Mouse (Mus musculus) retina, postnatal 7 days (tissue): ENCODE data around the gene Chmp3.

Experiments used
- DNase-seq: peaks from one replicate; pipeline ENCODE4 v3.0.0-alpha.2; 2012; ENCODE audit warnings: low read depth, low spot score

Chmp3 gene

DNA sequence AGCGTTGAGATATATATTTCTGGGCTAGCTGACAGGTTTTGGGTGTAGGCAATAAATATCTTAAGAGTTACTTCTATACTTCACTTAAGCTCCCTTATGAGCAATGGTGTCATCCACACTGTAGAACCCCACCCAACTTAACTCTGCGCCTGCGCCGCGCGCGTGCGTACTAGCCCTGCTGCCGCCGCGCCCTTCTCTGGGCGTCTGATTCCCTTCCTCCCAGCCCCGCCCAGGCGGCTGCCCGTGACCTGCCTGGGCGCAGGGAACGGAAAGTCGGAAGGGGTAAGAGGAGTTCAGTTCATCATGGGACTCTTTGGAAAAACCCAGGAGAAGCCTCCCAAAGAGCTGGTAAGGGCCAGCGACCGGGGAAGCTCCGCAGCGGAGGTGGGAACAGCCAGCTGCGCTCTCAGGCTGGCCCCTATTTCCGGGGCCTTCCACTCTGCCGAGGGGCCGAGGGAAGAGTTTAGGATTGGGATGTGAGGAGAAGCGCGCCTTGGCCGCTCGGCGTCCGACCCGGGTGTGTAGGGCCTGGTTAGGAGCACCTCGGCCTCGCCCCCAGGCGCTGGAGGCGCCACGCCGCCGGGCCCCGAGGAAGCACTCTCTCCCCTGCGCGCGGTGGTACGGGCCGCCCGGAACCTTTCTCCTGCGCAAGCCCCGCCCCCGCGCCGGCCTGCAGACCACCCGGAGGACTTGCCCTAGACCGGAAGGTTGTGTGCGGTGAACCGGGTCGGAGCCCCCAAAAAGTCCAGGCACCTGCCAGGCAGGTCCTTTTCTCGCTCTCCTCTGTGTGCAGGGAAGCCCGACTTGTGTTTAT is at the start of gene Chmp3:
Chmp3 (plus strand) TSS at position 112 of the 814 bp plus-strand sequence.
- peak; percentile 87 for DNase-seq

DNA sequence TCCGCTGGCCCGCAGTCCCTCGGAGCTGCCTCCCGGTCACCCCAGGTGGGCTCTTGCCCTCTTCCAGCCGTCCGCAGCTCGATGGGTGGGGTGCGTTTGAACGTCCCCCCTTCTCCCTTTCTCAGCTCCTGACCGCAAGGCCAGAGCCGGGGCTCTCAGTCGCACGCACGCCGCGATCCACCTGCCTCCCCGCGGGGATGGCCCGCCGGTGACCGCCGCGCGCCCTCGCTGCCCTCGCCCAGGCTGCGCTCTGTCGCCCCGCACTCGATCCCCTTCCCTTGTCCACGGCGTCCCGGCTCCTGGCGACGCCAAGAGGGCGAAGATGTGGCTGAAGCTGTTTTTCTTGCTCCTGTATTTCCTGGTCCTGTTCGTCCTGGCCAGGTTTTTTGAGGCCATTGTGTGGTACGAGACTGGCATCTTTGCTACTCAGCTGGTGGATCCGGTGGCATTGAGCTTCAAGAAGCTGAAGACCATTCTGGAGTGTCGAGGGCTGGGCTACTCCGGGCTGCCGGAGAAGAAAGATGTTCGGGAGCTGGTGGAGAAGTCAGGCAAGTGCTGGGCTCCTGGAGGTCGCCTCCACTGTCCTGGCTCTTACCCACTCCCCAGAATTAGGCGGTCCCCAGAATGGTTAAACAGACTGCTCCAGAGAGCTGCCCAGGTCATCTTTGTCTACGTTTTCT is 49.1 kb upstream of the Chmp3 start:
- peak; percentile 28 for DNase-seq

DNA sequence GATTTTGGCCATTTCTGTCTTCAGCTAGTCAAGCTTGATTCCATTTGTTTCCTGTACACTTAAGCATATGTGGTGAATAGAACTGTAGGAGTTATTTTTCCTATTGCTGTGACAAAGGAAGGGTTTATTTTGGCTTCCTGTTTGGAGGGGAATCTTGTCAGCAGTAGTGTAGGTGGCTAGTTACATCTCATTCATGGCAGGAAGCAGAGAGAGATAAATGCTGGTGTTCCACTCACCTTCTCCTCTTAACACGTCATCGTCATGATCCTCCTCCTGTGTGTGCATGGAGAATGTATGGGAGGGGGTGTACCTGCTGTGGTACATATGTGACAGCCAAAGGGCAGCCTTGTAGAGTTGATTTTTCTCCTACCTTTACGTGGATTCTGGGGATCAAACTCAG is 43.0 kb upstream of the Chmp3 start:
- DNase-seq: no peak

DNA sequence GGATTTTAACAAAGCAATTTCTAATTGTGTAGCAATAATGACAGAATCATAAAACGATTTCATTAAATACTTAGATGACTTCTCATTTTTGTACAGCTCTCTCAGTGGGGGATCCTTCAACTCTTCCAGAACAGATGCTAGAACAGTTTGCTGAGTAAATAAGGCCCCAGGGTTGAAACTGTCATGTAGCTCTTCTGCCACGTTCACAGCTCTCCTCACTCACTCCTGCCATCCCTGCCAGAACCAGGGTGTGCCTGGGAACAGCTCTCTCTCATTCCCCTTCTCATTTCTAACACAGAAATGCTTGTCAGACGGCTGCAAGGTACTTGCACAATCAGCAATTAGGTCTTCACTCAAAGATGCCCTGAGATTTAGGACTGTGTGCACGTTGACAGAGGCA is 40.6 kb upstream of the Chmp3 start:
- DNase-seq: no peak

DNA sequence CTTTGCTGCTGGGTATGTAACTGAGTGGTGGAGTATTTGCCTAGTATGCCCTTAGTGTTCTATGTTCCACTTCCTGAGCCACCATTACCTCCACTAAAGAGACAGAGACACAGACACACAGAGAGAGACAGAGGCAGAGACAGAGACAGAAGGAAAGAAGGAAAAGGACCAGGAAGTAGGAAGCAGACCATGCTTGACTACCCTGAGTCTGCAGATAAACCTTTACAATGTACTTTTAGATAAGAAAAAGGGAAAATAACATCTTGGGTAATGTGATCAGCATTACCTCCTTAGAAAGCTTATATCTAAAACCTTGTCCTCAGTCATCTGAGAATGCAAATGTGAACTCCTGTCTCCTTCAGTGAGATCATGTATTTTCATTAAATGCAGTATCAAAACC is 39.9 kb upstream of the Chmp3 start:
- DNase-seq: no peak

DNA sequence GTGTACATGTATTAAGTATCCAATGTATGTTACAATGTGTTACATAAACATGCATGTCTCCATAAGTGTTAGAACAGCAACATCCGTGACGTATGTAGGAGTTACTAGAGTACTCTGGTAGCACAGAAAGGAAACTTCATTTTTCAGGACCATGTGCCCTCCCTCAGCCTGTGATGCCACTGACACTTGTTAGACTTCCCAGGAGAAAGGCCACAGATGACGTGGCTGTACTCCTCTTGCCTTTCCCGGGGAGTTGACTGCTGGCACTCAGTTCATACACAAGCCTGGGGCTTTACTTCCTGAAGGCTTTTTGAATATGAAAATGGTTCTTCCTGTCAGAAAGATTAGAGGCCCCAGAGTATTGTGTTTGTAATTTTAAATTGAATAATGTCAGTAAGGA is 39.5 kb upstream of the Chmp3 start:
- DNase-seq: no peak

DNA sequence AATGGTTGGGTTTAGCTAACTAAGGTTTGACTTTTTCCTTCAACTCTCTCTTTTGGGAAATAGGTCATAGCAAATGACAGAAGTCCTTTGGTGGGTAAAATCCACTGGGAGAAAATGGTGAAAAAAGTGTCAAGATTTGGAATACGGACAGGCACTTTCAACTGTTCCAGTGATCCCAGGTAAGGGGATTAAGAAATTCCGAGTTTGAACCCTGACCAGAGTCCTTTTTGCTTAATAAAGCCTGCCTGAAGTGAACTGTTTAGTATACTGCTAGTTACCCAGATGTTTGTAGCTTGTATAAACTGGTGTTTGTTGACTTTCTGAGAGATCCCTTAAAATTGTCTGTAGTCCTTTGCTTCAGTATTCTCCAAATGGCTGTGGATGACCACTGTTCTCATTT is 37.9 kb upstream of the Chmp3 start:
- DNase-seq: no peak

DNA sequence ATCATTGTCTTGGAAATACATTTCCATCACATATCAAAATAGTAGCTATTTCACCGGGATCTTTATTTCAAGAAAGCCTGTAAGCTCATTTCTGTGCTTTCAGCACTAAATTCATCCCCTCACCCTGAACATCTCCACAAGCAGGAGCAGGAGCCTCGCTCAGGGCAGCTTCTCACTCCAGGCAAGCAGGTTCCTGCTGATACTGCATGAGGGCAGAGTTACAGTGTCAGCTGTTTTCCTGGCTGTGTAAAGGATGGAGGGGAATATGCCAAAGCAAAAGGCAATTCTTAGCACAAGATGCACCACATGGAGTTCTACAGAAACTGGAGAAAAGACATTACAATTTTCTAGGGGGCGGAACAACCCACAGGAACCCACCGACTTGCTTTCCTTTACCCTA is 24.1 kb upstream of the Chmp3 start:
- DNase-seq: no peak

DNA sequence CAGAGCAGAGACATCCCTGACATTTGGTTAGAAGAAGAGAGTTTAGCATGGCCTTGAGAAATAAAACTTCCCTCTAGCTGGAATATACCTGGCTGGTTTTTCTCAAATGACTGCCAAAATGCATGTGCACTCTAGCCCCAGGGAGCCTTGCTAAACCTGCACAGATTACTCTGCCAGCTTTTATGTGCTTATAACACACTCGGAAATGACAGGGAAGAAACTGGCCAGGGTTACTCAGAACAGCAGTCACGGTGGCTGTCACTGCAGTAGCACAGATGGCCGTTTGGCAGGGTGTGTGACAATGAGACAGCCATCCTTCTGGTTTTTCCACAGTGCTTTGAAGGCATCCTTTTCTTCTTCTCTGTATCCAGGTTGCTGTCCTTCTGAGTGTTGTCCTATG is 18.0 kb upstream of the Chmp3 start:
- no peak for DNase-seq

DNA sequence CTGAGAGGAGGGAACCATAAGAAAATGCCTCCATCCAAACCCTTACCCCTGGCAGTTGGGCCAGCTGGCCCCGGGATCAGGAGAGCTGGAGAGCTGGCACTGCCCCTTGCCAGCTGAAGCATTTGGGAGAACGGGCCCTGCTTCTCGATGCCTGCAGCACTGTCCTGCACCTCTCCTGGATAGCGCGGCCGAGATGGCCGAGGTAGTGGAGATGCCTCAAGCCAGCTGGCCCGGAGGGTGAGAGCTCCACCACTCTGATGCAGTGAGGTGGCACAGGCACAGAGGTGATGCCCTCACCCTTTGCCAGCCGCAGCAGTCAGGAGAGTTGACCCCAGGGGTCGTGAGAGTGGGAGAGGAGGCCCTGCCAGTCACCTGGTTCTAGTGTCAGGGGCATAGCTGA is 16.5 kb upstream of the Chmp3 start:
- DNase-seq: no peak

DNA sequence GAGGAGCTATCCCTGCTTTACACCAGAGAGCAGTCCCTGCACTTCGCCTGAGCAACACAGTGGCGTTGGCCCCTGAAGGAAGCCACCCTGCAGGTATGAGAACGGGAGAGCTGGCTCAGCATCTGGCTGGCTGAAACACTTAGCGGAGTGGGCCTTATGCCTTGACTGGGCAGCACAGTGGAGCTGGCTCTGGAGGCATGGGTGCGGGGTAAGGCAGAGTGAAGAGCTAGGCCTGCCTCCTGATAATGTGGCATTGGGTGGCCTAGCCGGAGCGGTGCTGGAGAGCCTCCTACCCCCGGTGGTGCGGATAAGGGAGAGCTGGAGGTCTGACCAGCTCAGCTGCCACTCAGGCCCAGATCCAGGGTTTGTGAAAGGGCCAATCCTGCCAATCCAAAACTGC is 15.8 kb upstream of the Chmp3 start:
- DNase-seq: no peak

DNA sequence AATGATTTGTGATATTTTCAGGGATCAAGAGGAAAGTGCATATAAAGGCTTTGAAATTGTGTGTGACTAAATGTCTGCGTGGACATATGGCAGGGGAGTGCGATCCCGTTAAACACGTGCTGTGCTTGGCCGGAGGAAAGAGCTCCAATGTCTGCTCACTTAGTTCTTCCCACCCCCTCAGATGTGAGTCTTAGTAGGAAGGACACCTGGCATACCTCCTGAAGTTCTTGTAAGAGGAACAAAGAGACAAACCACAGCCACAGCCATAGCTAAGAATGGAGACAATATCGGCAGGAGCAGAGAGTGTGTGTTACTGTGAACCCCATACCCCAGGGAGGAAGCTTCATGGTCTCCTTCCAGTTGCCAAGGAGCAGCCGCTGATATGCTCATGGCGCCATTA is 13.4 kb upstream of the Chmp3 start:
- no peak for DNase-seq

DNA sequence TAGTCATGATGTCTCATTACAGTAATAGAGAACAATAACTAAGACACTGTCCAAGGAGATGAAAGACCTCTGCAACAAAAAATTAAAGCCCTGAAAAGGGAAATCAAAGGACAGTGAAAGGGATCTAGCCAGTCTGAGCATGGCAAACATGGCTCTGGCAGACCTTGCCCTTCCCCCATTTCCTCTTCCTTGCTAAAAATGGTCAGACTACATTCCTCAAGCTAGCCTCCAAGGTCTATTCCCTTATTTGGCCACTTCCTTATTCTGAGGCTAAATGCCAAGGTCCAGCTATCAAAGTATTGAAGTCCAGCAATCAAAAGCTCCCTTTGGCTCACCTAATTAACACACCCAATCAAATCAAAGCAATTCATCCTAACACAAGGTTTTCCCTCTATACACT is 6.3 kb upstream of the Chmp3 start:
- DNase-seq: no peak

DNA sequence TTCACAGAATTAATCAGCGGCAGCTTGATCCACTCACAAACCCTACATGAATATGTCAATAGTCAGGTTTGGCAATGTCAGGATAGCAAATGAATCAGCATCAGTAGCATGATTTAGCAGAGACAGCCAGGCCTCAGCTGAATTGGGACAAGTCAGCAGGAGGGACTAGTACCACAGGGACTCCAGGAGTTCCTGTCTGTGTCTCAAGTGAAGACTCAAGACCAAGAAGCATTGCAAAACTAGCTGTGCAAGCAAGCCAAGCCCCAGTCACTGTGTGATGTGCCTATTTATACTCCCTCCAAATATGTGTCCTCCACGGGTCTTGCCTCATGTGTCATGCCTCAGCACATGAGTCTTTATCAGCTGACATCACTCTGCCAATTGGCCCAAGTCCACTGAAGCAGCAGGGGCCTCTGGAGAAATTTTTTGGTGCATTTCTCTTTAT is 11.9 kb downstream of the Chmp3 start:
- DNase-seq: no peak

DNA sequence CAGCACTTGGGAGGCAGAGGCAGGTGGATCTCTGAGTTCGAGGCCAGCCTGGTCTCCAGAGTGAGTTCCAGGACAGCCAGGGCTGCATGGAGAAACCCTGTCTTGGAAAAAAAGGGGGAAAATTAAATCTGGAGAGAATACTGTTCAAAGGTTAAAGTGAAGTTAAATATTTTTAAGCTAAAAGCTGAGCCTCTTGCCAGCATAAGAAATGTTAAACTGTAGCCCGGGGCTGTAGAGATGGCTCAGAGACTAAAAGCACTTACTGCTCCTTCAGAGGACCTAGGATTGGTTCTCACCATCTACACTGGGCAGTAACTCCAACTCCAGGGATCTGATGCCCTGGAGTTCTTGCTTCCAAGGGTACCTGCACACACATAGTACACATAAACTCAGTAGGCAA is 13.2 kb downstream of the Chmp3 start:
- no peak for DNase-seq

DNA sequence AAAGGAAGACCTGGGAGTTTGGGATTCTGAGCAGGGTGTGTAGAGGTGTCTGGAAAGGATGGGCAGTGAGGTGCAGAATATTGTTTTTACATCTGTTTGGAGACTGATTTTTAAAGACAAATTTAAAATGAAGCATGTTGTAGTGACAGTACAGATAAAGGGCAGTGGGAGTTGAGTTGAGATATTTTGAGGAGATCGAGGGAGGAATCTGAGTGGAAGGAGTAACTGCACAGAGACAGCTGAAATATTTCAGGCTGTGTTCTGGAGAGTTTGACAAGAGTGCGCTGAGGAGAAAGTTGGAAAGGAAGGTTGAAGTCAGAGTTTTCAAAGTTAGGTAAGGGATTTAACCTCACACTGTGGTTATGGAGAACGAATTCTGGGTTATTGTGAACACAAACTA is 25.0 kb downstream of the Chmp3 start:
- no peak for DNase-seq

DNA sequence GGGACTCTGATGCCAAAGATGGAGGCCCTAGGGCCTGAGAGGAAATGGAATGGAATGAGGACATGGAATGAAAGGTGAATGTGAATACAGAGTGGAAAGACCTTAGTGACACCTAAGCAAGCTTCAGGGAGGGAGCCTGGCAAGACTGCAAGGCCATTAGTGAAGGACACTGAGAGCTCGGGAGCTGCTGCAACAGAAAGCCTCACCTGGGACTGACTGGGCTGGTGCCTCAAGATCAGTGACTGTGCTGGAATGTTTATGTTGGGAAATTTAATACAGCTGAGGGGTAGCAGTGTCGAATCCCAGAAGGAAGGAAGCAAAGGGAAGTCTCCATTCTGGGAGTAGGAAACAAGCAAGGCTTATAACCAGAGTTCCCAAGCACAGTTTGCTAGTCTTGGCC is 25.4 kb downstream of the Chmp3 start:
- no peak for DNase-seq

DNA sequence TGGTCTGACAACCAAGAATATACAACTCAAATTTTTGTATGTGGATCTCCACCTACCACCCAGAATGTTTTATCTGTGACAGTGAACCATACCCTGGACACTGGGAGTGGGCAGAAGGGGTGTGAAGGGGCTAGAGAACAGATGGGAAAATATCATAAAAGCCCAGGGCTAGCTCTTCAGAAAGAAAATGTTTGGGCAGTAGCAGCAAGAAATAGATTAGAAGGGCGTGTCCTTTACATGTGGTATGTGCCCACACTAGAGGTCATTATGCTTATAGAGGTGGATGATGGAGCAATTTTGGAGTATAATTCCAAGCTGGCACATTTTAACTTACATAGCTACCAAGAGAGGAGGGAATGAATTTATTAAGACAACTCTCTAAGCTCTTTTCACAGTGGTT is 31.8 kb downstream of the Chmp3 start:
- DNase-seq: no peak

DNA sequence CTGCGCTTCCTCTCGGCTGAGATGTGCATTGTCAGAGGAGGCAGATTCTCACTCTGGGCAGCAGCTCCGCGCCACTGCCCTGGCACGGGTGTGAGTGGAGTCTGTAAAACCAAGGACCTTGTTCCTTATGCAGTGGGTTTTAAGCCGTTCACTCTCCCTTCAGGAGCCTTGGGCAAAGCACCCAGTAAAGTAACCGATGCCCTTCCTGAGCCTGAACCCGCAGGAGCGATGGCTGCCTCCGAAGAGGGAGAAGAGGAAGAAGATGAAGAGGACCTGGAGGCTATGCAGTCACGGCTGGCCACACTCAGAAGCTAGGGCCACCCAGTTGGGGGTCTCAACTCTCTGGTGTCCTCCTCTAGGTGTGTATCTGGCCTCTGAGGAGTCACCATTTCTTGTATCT is 35.9 kb downstream of the Chmp3 start:
- no peak for DNase-seq

DNA sequence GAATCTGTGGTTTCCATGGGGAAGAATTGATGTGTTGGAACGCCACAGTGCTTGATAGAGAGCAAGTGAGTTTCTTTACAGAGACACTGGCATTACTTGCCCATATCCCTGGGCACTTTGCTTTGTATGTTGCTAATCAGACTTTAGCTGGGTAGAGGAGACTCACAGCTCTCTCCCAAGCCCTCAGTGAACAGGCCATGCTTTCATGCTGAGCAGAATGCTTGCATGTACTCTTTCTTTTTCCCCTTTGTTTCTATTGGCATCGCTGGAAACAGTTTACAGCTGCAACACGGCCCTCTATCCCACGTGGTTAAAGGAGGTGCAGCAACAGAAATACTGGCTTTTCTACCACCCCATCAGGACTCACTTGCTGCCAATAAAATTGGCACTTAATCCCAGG is 39.6 kb downstream of the Chmp3 start:
- no peak for DNase-seq

DNA sequence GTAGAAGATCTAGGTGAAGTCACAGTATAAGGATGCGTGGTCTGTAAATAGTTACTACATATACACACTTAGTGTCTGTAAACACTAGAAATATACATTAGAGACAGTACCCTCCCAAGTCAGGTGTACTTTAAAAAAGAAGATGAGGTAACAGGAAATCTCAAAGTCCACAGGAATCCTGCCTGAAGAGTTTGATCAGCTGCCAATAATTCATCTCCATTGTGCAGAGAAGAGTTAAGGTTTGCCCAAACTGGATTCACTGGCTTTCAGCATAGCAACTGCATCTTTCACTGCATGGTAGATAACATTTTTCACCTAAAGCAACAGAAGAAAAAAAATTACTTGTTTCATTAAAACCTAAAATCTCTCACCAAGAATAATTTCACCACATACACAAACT is 45.8 kb downstream of the Chmp3 start:
- no peak for DNase-seq

DNA sequence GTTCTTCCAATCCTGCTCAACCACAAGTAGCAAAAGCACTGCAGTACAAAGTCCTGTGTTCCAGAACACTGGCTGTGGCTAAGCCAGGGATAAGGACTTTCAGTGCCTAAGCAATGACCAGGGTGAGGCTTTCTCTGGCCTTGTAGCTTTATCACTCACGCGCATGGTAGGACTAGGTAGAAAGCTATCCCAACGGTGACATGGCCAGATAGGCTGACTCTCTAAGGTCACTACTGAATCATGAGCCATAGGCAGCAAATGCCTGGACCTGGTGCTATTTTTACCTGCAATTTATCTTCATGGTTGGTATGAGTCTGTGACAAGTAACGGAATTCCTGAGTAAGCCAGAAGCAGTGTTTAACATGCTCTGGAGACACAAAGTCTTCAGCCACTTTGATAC is 46.6 kb downstream of the Chmp3 start:
- no peak for DNase-seq

DNA sequence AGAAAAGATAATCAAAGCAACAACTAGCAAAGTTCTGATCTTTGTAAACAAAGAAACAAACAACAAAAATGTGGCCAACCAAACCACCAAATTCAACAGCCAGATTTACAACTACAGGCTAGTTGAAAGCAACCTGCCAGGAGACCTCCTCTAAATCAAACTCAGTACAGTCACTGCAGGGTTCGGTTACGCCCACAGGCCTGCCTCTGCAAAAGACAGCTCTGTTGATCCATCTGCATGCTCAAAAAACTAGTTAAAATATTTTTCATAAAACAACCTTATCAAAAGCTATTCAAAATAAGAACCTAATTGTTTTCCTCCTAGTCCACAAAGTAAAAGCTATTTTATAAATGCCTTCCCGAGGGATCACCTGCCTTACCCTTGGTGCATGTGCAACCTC is 64.2 kb downstream of the Chmp3 start:
- no peak for DNase-seq
